Mouse (Mus musculus): ENCODE data around the gene Camta1. TPM values are rescaled to one million over a fixed set of nuclear protein-coding genes. Genes with fewer than 3 reads are reported as not detected.

Camta1 gene
- total RNA-seq, 1 experiment: 9.3 TPM

GRCm38 (mm10) chr4:151515316-151515715 lies 346.4 kb downstream of the Camta1 start:
- no peak overlapping the region for H3K9ac ChIP-seq (ENCODE audit: insufficient read depth, low read depth, low read length, poor library complexity, severe bottlenecking)
- no peak overlapping the region for H3K27ac ChIP-seq (ENCODE audit: insufficient read depth, low read depth, low read length, poor library complexity, severe bottlenecking)
- in situ Hi-C loops (cut with MboI; ENCODE audit: low sequenced_read_pairs in 2 of 2, unreplicated experiment in 2 of 2): no loop called here
- no peaks in the 10 kb centered on the region for H3K4me1 ChIP-seq (ENCODE audit: control insufficient read depth in 2 of 2, insufficient read depth in 2 of 2, low read length in 2 of 2, poor library complexity in 1 of 2)
- H3K9me3 ChIP-seq (ENCODE audit: control insufficient read depth, insufficient read depth, low read depth, low read length): no peaks in the 10 kb centered on the region
- H3K4me3 ChIP-seq (ENCODE audit: insufficient read depth in 1 of 2, low read depth in 1 of 2, low read length in 2 of 2, poor library complexity in 1 of 2, severe bottlenecking in 1 of 2): no peak overlapping the region
- H3K36me3 ChIP-seq (ENCODE audit: control insufficient read depth, insufficient read depth, low read length, poor library complexity, severe bottlenecking): no peaks in the 10 kb centered on the region
- TF ChIP-seq ZC3H11A (IDR thresholded peaks at IDR 0.05; ENCODE audit: borderline replicate concordance, low read depth, low read length) (no peak), ZNF384 (IDR thresholded peaks at IDR 0.05; ENCODE audit: low read depth, low read length) (no peak), HCFC1 (IDR thresholded peaks at IDR 0.05; ENCODE audit: borderline replicate concordance, insufficient read depth, low read length) (no peak), CHD2 (IDR thresholded peaks at IDR 0.05; ENCODE audit: low read depth, low read length) (no peak), MAFK (IDR thresholded peaks at IDR 0.05; ENCODE audit: insufficient read depth, low read depth, low read length) (no peak)
- DNase-seq (ENCODE audit: low read depth, low spot score): peak; percentile 34

- Histone ChIP-seq H3K36me3 (ENCODE audit: control insufficient read depth, insufficient read depth, low read length, poor library complexity, severe bottlenecking) (no peaks in the 10 kb centered on the region), H3K4me1 (ENCODE audit: control insufficient read depth in 2 of 2, insufficient read depth in 2 of 2, low read length in 2 of 2, poor library complexity in 1 of 2) (no peaks in the 10 kb centered on the region), H3K9ac (ENCODE audit: insufficient read depth, low read depth, low read length, poor library complexity, severe bottlenecking) (no peak overlapping the region), H3K9me3 (ENCODE audit: control insufficient read depth, insufficient read depth, low read depth, low read length) (no peaks in the 10 kb centered on the region), H3K27ac (ENCODE audit: insufficient read depth, low read depth, low read length, poor library complexity, severe bottlenecking) (no peak overlapping the region), H3K4me3 (ENCODE audit: insufficient read depth in 1 of 2, low read depth in 1 of 2, low read length in 2 of 2, poor library complexity in 1 of 2, severe bottlenecking in 1 of 2) (no peak overlapping the region)
- DNase-seq (ENCODE audit: low read depth, low spot score): peak; percentile 25
- TF ChIP-seq HCFC1 (IDR thresholded peaks at IDR 0.05; ENCODE audit: borderline replicate concordance, insufficient read depth, low read length): no peak
- peak; percentile 65; the same call in 1 of the 2 replicates for TF ChIP-seq ZC3H11A (IDR thresholded peaks at IDR 0.05; ENCODE audit: borderline replicate concordance, low read depth, low read length)
- in situ Hi-C loops (cut with MboI; ENCODE audit: low sequenced_read_pairs in 2 of 2, unreplicated experiment in 2 of 2): no loop called here
Measured at GRCm38 (mm10) chr4:151511092-151511491, 350.6 kb downstream of the Camta1 start.

GRCm38 (mm10) chr4:151510417-151510816 lies 351.3 kb downstream of the Camta1 start:
- no peaks in the 10 kb centered on the region for H3K36me3 ChIP-seq (ENCODE audit: control insufficient read depth, insufficient read depth, low read length, poor library complexity, severe bottlenecking)
- no peaks in the 10 kb centered on the region for H3K9me3 ChIP-seq (ENCODE audit: control insufficient read depth, insufficient read depth, low read depth, low read length)
- no peak overlapping the region for H3K4me3 ChIP-seq (ENCODE audit: insufficient read depth in 1 of 2, low read depth in 1 of 2, low read length in 2 of 2, poor library complexity in 1 of 2, severe bottlenecking in 1 of 2)
- DNase-seq (ENCODE audit: low read depth, low spot score): no peak
- TF ChIP-seq CHD2 (IDR thresholded peaks at IDR 0.05; ENCODE audit: low read depth, low read length) (no peak), HCFC1 (IDR thresholded peaks at IDR 0.05; ENCODE audit: borderline replicate concordance, insufficient read depth, low read length) (no peak), ZC3H11A (IDR thresholded peaks at IDR 0.05; ENCODE audit: borderline replicate concordance, low read depth, low read length) (no peak), ZNF384 (IDR thresholded peaks at IDR 0.05; ENCODE audit: low read depth, low read length) (no peak), MAFK (IDR thresholded peaks at IDR 0.05; ENCODE audit: insufficient read depth, low read depth, low read length) (no peak)
- H3K9ac ChIP-seq (ENCODE audit: insufficient read depth, low read depth, low read length, poor library complexity, severe bottlenecking): no peak overlapping the region
- no peak overlapping the region for H3K27ac ChIP-seq (ENCODE audit: insufficient read depth, low read depth, low read length, poor library complexity, severe bottlenecking)
- in situ Hi-C loops (cut with MboI; ENCODE audit: low sequenced_read_pairs in 2 of 2, unreplicated experiment in 2 of 2): no loop called here
- H3K4me1 ChIP-seq (ENCODE audit: control insufficient read depth in 2 of 2, insufficient read depth in 2 of 2, low read length in 2 of 2, poor library complexity in 1 of 2): no peaks in the 10 kb centered on the region

- DNase-seq (ENCODE audit: low read depth, low spot score): no peak
- in situ Hi-C loops (cut with MboI; ENCODE audit: low sequenced_read_pairs in 2 of 2, unreplicated experiment in 2 of 2): no loop called here
- TF ChIP-seq ZNF384 (IDR thresholded peaks at IDR 0.05; ENCODE audit: low read depth, low read length) (no peak), HCFC1 (IDR thresholded peaks at IDR 0.05; ENCODE audit: borderline replicate concordance, insufficient read depth, low read length) (no peak), MAFK (IDR thresholded peaks at IDR 0.05; ENCODE audit: insufficient read depth, low read depth, low read length) (no peak), ZC3H11A (IDR thresholded peaks at IDR 0.05; ENCODE audit: borderline replicate concordance, low read depth, low read length) (no peak), CHD2 (IDR thresholded peaks at IDR 0.05; ENCODE audit: low read depth, low read length) (no peak)
- Histone ChIP-seq H3K27ac (ENCODE audit: insufficient read depth, low read depth, low read length, poor library complexity, severe bottlenecking) (no peak overlapping the region), H3K36me3 (ENCODE audit: control insufficient read depth, insufficient read depth, low read length, poor library complexity, severe bottlenecking) (no peaks in the 10 kb centered on the region), H3K4me3 (ENCODE audit: insufficient read depth in 1 of 2, low read depth in 1 of 2, low read length in 2 of 2, poor library complexity in 1 of 2, severe bottlenecking in 1 of 2) (no peak overlapping the region), H3K9me3 (ENCODE audit: control insufficient read depth, insufficient read depth, low read depth, low read length) (no peaks in the 10 kb centered on the region), H3K9ac (ENCODE audit: insufficient read depth, low read depth, low read length, poor library complexity, severe bottlenecking) (no peak overlapping the region), H3K4me1 (ENCODE audit: control insufficient read depth in 2 of 2, insufficient read depth in 2 of 2, low read length in 2 of 2, poor library complexity in 1 of 2) (no peaks in the 10 kb centered on the region)
Measured at GRCm38 (mm10) chr4:151506701-151507100, 355.0 kb downstream of the Camta1 start.

Measured in ES-E14 (cell line).